Mouse (Mus musculus): Measurements from ENCODE around the gene Rps6ka5. TPM values are rescaled to one million over a fixed set of nuclear protein-coding genes. Genes with fewer than 3 reads are reported as not detected.

Gene Rps6ka5
- polyA plus RNA-seq, 1 experiment from 2014 or later, result 4.8 TPM

DNA sequence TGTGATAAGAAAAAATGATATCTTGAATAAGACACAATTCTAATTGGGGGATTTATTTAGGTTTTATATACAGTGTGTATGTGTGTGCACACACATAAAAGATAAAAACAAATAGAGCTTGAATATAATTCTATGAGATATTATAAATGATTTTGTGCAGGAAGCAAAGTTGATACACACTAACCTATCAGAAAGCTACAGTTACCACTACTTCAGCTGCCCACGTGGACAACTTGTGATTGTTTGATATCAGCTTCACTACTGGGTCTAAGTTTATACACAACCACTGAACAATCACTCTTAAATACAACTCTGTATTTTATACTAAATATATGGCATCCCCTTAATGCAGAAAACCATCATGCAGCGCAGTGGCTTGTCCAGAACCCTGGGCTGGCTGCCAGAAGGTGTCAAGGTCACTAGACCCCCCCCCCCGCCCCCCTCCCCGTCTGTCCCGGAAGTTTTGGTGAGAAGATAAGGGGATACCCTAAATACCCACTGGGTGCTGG, 113.5 kb downstream of the Rps6ka5 start:
- WGBS, result 71% methylated on average over 5 of the region's 5 CpGs
- H3K27me3 ChIP-seq (replicated peaks; ENCODE audit: control insufficient read depth, insufficient read depth, low read length), result no peaks in the 10 kb centered on the region
- H3K4me2 ChIP-seq (ENCODE audit: low read depth, low read length), result no peak overlapping the region
- no peak overlapping the region for H3K4me3 ChIP-seq (ENCODE audit: low read depth, low read length)
- ATAC-seq (ENCODE audit: low read depth), result no peak
- no peaks in the 10 kb centered on the region for H3K4me1 ChIP-seq (ENCODE audit: control insufficient read depth, insufficient read depth, low read length)
- H3K9me3 ChIP-seq (ENCODE audit: control insufficient read depth, low read length), result no peaks in the 10 kb centered on the region
- H3K27ac ChIP-seq (replicated peaks; ENCODE audit: low read depth, low read length), result no peak overlapping the region
- H3K36me3 ChIP-seq (ENCODE audit: control insufficient read depth, insufficient read depth, low read length), result no peaks in the 10 kb centered on the region
- H3K9ac ChIP-seq (ENCODE audit: low read depth, low read length), result no peak overlapping the region
- DNase-seq (ENCODE audit: low spot score), result no peak

DNA sequence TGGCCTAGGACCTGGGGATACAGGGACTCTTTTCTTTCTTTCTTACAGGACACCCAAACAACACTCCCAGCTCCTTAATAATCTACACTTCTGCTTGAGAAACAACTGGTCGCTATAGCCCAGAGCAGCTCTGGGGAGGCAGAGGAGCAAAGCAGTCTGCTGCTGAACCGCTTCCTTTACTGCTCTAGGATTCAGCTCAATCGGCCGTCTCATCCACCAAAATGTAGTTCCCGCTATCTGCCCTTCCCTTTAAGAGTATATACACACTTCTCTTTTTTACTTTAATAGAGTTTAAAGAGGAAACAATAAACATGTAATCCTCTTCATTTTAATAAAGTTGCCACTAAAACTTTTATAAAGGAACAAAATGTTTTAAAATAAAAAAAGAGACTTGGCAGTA, 117.0 kb downstream of the Rps6ka5 start:
- Histone ChIP-seq H3K9ac (ENCODE audit: low read depth, low read length) (no peak overlapping the region), H3K4me1 (ENCODE audit: control insufficient read depth, insufficient read depth, low read length) (no peaks in the 10 kb centered on the region), H3K36me3 (ENCODE audit: control insufficient read depth, insufficient read depth, low read length) (no peaks in the 10 kb centered on the region), H3K27ac (replicated peaks; ENCODE audit: low read depth, low read length) (no peak overlapping the region), H3K4me3 (ENCODE audit: low read depth, low read length) (no peak overlapping the region), H3K9me3 (ENCODE audit: control insufficient read depth, low read length) (no peaks in the 10 kb centered on the region), H3K27me3 (replicated peaks; ENCODE audit: control insufficient read depth, insufficient read depth, low read length) (no peaks in the 10 kb centered on the region), H3K4me2 (ENCODE audit: low read depth, low read length) (no peak overlapping the region)
- DNase-seq (ENCODE audit: low spot score), result no peak
- WGBS, result 80% methylated on average over 5 of the region's 5 CpGs
- ATAC-seq (ENCODE audit: low read depth), result no peak

DNA sequence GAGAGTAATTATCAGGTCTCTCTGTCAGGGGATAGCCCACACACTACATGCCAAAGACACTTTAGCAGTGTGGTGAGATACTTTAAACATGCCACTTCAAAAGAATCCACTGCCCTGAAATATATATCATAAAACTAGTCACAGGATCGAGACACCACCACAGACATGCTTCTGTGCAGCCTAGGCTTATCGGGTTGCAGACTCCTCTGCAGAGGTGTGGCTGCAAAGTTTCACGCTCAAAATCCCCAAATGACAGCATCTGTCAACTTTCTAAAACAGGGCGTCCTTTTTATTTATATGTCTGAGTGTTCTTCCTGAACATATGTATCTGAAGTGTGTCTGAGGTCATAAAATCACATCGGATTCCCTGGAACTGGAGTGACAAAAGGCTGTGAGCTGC, 117.7 kb downstream of the Rps6ka5 start:
- WGBS, result 51% methylated on average over 5 of the region's 5 CpGs

DNA sequence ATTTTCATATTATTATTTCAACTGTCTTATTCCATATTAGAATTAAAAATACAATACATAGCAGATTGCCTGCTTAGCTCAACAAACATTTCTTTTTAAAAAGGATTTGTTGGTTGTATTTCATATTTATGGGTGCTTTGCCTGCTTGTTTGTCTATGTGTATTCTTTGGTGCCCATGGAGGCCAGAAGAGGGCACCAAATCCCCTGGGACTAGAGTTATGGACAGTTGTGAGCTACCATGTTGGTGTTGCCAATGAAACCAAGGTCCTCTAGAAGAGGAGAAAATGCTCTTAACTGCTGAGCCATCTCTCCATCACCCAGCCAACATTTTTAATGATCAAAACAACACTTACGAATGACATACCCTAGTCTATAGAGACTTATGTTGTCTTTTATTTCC, 120.0 kb downstream of the Rps6ka5 start:
- Histone ChIP-seq H3K36me3 (ENCODE audit: control insufficient read depth, insufficient read depth, low read length) (no peaks in the 10 kb centered on the region), H3K27ac (replicated peaks; ENCODE audit: low read depth, low read length) (no peak overlapping the region), H3K27me3 (replicated peaks; ENCODE audit: control insufficient read depth, insufficient read depth, low read length) (no peaks in the 10 kb centered on the region), H3K9me3 (ENCODE audit: control insufficient read depth, low read length) (no peaks in the 10 kb centered on the region), H3K9ac (ENCODE audit: low read depth, low read length) (no peak overlapping the region), H3K4me1 (ENCODE audit: control insufficient read depth, insufficient read depth, low read length) (no peaks in the 10 kb centered on the region), H3K4me2 (ENCODE audit: low read depth, low read length) (no peak overlapping the region), H3K4me3 (ENCODE audit: low read depth, low read length) (no peak overlapping the region)
- no peak for ATAC-seq (ENCODE audit: low read depth)
- 90% methylated on average over 1 of the region's 1 CpGs for WGBS
- DNase-seq (ENCODE audit: low spot score), result peak; percentile 16

More for the DNA sequence above, 117.7 kb downstream of the Rps6ka5 start:
- no peak for DNase-seq (ENCODE audit: low spot score)
- Histone ChIP-seq H3K27me3 (replicated peaks; ENCODE audit: control insufficient read depth, insufficient read depth, low read length) (no peaks in the 10 kb centered on the region), H3K9me3 (ENCODE audit: control insufficient read depth, low read length) (no peaks in the 10 kb centered on the region), H3K27ac (replicated peaks; ENCODE audit: low read depth, low read length) (no peak overlapping the region), H3K36me3 (ENCODE audit: control insufficient read depth, insufficient read depth, low read length) (no peaks in the 10 kb centered on the region), H3K4me1 (ENCODE audit: control insufficient read depth, insufficient read depth, low read length) (no peaks in the 10 kb centered on the region), H3K4me2 (ENCODE audit: low read depth, low read length) (no peak overlapping the region), H3K4me3 (ENCODE audit: low read depth, low read length) (no peak overlapping the region), H3K9ac (ENCODE audit: low read depth, low read length) (no peak overlapping the region)
- ATAC-seq (ENCODE audit: low read depth), result no peak

DNA sequence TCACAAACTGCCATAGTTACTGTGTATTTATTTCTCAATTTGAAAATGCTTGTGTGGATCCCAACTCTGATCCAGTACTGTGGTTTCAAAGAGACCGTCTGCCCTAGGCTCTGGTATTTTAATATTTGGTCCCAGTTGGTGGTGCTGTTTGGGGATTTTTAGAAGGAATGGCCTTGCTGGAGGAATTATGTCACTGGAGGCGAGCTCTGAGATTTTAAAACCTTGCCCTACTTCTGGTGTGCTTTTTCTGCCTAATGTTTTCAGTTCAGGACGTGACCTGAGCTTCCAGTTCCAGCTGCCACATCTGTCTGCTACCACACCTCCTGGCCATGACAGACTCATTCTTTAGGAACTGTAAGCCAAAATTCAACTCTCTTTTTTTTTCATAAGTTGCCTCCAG, 121.2 kb downstream of the Rps6ka5 start:
- H3K4me3 ChIP-seq (ENCODE audit: low read depth, low read length), result no peak overlapping the region
- H3K27ac ChIP-seq (replicated peaks; ENCODE audit: low read depth, low read length), result no peak overlapping the region
- DNase-seq (ENCODE audit: low spot score) (no peak), ATAC-seq (ENCODE audit: low read depth) (no peak)
- H3K9ac ChIP-seq (ENCODE audit: low read depth, low read length), result no peak overlapping the region
- no peaks in the 10 kb centered on the region for H3K4me1 ChIP-seq (ENCODE audit: control insufficient read depth, insufficient read depth, low read length)
- no peak overlapping the region for H3K4me2 ChIP-seq (ENCODE audit: low read depth, low read length)
- H3K9me3 ChIP-seq (ENCODE audit: control insufficient read depth, low read length), result no peaks in the 10 kb centered on the region
- 68% methylated on average over 3 of the region's 3 CpGs for WGBS
- H3K36me3 ChIP-seq (ENCODE audit: control insufficient read depth, insufficient read depth, low read length), result no peaks in the 10 kb centered on the region
- H3K27me3 ChIP-seq (replicated peaks; ENCODE audit: control insufficient read depth, insufficient read depth, low read length), result no peaks in the 10 kb centered on the region

DNA sequence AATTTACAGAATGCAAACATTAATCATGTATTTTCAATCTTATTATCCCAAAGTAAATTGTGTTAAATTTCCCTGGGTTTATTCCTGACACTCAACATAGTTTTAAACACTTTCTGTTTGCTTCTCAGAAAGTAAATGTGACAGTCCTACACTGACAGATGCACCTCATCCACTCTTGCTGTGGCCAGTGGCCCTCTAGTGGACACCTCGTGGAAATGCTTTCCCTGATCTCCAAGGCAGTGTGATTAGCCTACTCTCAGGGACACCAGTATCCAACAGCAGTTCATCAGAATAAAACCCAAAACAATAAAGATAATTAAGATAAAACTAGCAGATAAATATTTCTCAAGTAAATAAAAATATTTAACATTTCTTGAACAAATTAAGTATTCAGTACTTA, 122.2 kb downstream of the Rps6ka5 start:
- H3K27ac ChIP-seq (replicated peaks; ENCODE audit: low read depth, low read length), result no peak overlapping the region
- 0 out of 2 replicates have a peak, but pooled peaks have one; percentile 79 for ATAC-seq (ENCODE audit: low read depth)
- no peaks in the 10 kb centered on the region for H3K27me3 ChIP-seq (replicated peaks; ENCODE audit: control insufficient read depth, insufficient read depth, low read length)
- H3K4me3 ChIP-seq (ENCODE audit: low read depth, low read length), result no peak overlapping the region
- no peak overlapping the region for H3K9ac ChIP-seq (ENCODE audit: low read depth, low read length)
- DNase-seq (ENCODE audit: low spot score), result peak; percentile 52
- H3K9me3 ChIP-seq (ENCODE audit: control insufficient read depth, low read length), result no peaks in the 10 kb centered on the region
- no peaks in the 10 kb centered on the region for H3K36me3 ChIP-seq (ENCODE audit: control insufficient read depth, insufficient read depth, low read length)
- no peaks in the 10 kb centered on the region for H3K4me1 ChIP-seq (ENCODE audit: control insufficient read depth, insufficient read depth, low read length)
- WGBS, result 0% methylated on average over 1 of the region's 1 CpGs
- H3K4me2 ChIP-seq (ENCODE audit: low read depth, low read length), result no peak overlapping the region

DNA sequence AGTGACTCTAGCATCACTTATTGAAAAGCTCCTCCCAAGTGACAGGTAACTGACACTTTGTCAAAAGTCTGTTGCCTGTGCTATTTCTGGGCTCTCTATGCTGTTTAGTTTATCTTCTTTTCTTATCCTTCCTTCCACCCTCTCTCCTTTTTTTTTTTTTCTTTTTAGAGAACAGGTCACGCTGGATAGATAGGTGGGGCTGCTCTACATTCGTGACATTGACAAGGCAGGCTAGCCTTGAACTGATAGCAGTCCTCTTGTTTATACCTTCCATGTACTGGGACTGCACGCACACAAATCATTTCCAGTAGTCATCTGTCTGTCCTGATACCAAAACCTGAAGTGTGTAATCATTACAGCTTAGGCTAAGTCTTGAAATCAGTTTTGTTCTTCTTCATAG, 132.1 kb downstream of the Rps6ka5 start:
- DNase-seq (ENCODE audit: low spot score), result no peak
- Histone ChIP-seq H3K9me3 (ENCODE audit: control insufficient read depth, low read length) (no peaks in the 10 kb centered on the region), H3K36me3 (ENCODE audit: control insufficient read depth, insufficient read depth, low read length) (no peaks in the 10 kb centered on the region), H3K4me3 (ENCODE audit: low read depth, low read length) (no peak overlapping the region), H3K4me1 (ENCODE audit: control insufficient read depth, insufficient read depth, low read length) (no peaks in the 10 kb centered on the region), H3K9ac (ENCODE audit: low read depth, low read length) (no peak overlapping the region), H3K4me2 (ENCODE audit: low read depth, low read length) (no peak overlapping the region), H3K27me3 (replicated peaks; ENCODE audit: control insufficient read depth, insufficient read depth, low read length) (no peaks in the 10 kb centered on the region), H3K27ac (replicated peaks; ENCODE audit: low read depth, low read length) (no peak overlapping the region)
- no peak for ATAC-seq (ENCODE audit: low read depth)
- WGBS, result 81% methylated on average over 3 of the region's 3 CpGs

DNA sequence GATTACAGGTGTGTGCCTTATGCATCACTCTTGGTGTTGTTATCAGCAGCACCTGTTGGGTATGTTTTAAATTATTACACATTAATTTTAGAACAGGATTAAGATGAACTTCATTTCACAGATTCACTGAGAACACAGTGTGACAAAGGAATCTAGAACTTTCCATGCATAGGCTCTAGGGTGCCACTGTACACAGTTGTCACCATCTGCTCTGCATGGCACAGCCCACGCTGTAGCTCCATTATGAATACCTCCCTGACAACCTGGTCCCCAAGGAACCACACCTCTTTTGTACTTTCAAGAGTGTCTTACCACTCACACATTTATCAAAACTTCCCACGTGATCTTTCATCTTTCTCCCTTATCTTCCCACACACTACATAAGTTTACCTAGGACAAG, 140.2 kb downstream of the Rps6ka5 start:
- no peaks in the 10 kb centered on the region for H3K4me1 ChIP-seq (ENCODE audit: control insufficient read depth, insufficient read depth, low read length)
- ATAC-seq (ENCODE audit: low read depth) (no peak), DNase-seq (ENCODE audit: low spot score) (no peak)
- H3K4me2 ChIP-seq (ENCODE audit: low read depth, low read length), result no peak overlapping the region
- no peak overlapping the region for H3K27ac ChIP-seq (replicated peaks; ENCODE audit: low read depth, low read length)
- no peaks in the 10 kb centered on the region for H3K36me3 ChIP-seq (ENCODE audit: control insufficient read depth, insufficient read depth, low read length)
- H3K27me3 ChIP-seq (replicated peaks; ENCODE audit: control insufficient read depth, insufficient read depth, low read length), result no peaks in the 10 kb centered on the region
- WGBS, result 79% methylated on average over 2 of the region's 2 CpGs
- H3K9ac ChIP-seq (ENCODE audit: low read depth, low read length), result no peak overlapping the region
- H3K4me3 ChIP-seq (ENCODE audit: low read depth, low read length), result no peak overlapping the region
- H3K9me3 ChIP-seq (ENCODE audit: control insufficient read depth, low read length), result no peaks in the 10 kb centered on the region

DNA sequence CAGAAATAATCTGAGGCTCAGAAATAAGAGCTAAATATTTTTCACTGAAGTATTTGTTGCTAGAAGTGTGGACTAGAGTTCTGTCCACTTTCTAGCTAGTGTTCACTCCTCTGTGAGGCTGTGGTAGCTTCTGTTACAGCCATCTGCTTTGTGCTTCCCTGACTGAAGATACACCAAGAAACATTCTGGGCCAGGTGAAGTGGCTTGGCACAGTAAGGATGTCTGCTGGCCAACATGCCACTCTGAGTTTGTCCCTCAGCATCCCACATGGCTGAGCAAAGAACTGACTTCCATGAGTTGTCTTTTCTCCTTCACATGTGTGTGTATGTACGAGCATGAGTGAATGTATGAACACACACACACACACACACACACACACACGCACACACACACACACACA, 147.6 kb downstream of the Rps6ka5 start:
- no peak for ATAC-seq (ENCODE audit: low read depth)
- H3K27me3 ChIP-seq (replicated peaks; ENCODE audit: control insufficient read depth, insufficient read depth, low read length), result no peaks in the 10 kb centered on the region
- H3K9ac ChIP-seq (ENCODE audit: low read depth, low read length), result no peak overlapping the region
- WGBS, result 85% methylated on average over 2 of the region's 2 CpGs
- no peak overlapping the region for H3K27ac ChIP-seq (replicated peaks; ENCODE audit: low read depth, low read length)
- no peaks in the 10 kb centered on the region for H3K9me3 ChIP-seq (ENCODE audit: control insufficient read depth, low read length)
- H3K4me2 ChIP-seq (ENCODE audit: low read depth, low read length), result no peak overlapping the region
- H3K4me1 ChIP-seq (ENCODE audit: control insufficient read depth, insufficient read depth, low read length), result no peaks in the 10 kb centered on the region
- no peak for DNase-seq (ENCODE audit: low spot score)
- H3K4me3 ChIP-seq (ENCODE audit: low read depth, low read length), result no peak overlapping the region
- H3K36me3 ChIP-seq (ENCODE audit: control insufficient read depth, insufficient read depth, low read length), result peaks cover 10% of the 10 kb centered on the region; the same call in 1 of the 2 replicates

All from embryonic facial prominence, embryonic 14.5 days (tissue).